Mouse (Mus musculus) inflammation-experienced regulatory T-cells, adult 6 months (primary cell): ENCODE data around the gene Creg1. TPM values are rescaled to one million over a fixed set of nuclear protein-coding genes. Genes with fewer than 3 reads are reported as not detected.

Source experiments
- ATAC-seq: one replicate; pipeline ENCODE4 v1.8.0; 2017
- polyA plus RNA-seq, 3 experiments: library from polyadenylated mRNA; unstranded; fragments of 100-300 nt; shearing (Covaris generic); gene quantifications; one replicate each; pipeline ENCODE4 v1.2.1; 2017

Creg1 gene
- polyA plus RNA-seq, 3 experiments from 2014 or later: 15.6 to 20.4 (median 17.6) TPM

- ATAC-seq: peak; percentile 33
Measured at GRCm38 (mm10) chr1:165789066-165789660, 25.6 kb downstream of the Creg1 start.

- peak; percentile 47 for ATAC-seq
Measured at GRCm38 (mm10) chr1:165789963-165790362, 26.4 kb downstream of the Creg1 start.

- no peak for ATAC-seq
Measured at GRCm38 (mm10) chr1:165790461-165791210, 27.1 kb downstream of the Creg1 start.

GRCm38 (mm10) chr1:165791411-165791810, 27.9 kb downstream of the Creg1 start:
- ATAC-seq: no peak

GRCm38 (mm10) chr1:165801709-165802310, 38.3 kb downstream of the Creg1 start:
- ATAC-seq: peak; percentile 55

GRCm38 (mm10) chr1:165803107-165803506, 39.6 kb downstream of the Creg1 start:
- peak; percentile 53 for ATAC-seq

GRCm38 (mm10) chr1:165804133-165804532, 40.6 kb downstream of the Creg1 start:
- ATAC-seq: peak; percentile 13

- ATAC-seq: peak; percentile 47
Measured at GRCm38 (mm10) chr1:165810633-165811032, 47.1 kb downstream of the Creg1 start.

GRCm38 (mm10) chr1:165811170-165811569, 47.6 kb downstream of the Creg1 start:
- ATAC-seq: no peak

- ATAC-seq: peak; percentile 46
Measured at GRCm38 (mm10) chr1:165812775-165813174, 49.2 kb downstream of the Creg1 start.

- ATAC-seq: no peak
Measured at GRCm38 (mm10) chr1:165814116-165814515, 50.6 kb downstream of the Creg1 start.

- no peak for ATAC-seq
Measured at GRCm38 (mm10) chr1:165814521-165815278, 51.2 kb downstream of the Creg1 start.

- peak; percentile 78 for ATAC-seq
Measured at GRCm38 (mm10) chr1:165816391-165816790, 52.8 kb downstream of the Creg1 start.

GRCm38 (mm10) chr1:165817264-165817663, 53.7 kb downstream of the Creg1 start:
- no peak for ATAC-seq

GRCm38 (mm10) chr1:165818145-165818860, 54.8 kb downstream of the Creg1 start:
- ATAC-seq: no peak

GRCm38 (mm10) chr1:165819147-165819546, 55.6 kb downstream of the Creg1 start:
- no peak for ATAC-seq

- peak; percentile 57 for ATAC-seq
Measured at GRCm38 (mm10) chr1:165822031-165822430, 58.5 kb downstream of the Creg1 start.

Other genes starting within 250 kb of the Creg1 start
- under 1 TPM in 2 of 3 experiments, not detected in 1; 0.70 to 0.77 TPM for gene Mpzl1, start 129.2 kb upstream of the Creg1 start, polyA plus RNA-seq
- 100 to 1,000 TPM in 2 of 3 experiments, 10 to 100 TPM in 1; 84.1 to 109 (median 101) TPM for gene Rcsd1, start 54.0 kb upstream of the Creg1 start, polyA plus RNA-seq
- 100 to 1,000 TPM; 373 to 445 (median 435) TPM for gene Cd247, start 24.9 kb downstream of the Creg1 start, polyA plus RNA-seq
- gene Pou2f1, start 238.9 kb downstream of the Creg1 start, polyA plus RNA-seq: 10 to 100 TPM; 26.0 to 60.8 (median 47.6) TPM